Mouse (Mus musculus) T-helper 1 cell (primary cell): Measurements from ENCODE around the gene Ift52.
"Not testable (repeated sequence)": the region's sequence is repeated elsewhere in the genome, so short reads cannot be mapped to it uniquely, and the experiment has no call there.

Source experiments
- in situ Hi-C: fragments of 300-600 bp; cut with MboI, MseI; formaldehyde crosslinking; loops from one replicate; pipeline ENCODE4 v1.15.1; 2025; ENCODE audit warnings: high pct_unique_total_duplicates

Gene Ift52

GRCm38 (mm10) chr2:163031289-163031688 is 14.1 kb downstream of the Ift52 start:
- in situ Hi-C loops, result no loop called here

DNA sequence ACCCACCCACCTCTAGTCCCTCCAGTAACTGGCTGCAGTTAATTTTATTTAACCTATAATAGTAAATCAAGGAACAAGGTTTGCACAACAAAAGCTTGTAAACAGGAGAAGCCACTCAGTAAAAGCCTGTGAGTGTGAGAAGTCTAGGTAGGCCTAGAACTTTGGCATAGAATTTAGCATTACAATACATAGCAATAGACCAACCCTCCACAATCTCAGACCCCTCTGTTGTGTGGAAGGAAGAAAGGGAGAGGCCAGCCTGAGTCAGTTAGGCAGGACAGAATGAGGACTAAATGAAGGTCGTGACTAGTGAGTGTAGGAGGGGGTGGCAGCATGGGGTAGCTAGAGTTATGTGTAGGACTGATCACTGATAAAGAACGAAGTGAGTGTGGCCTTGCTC is 14.6 kb downstream of the Ift52 start:
- in situ Hi-C loops, result no loop called here

DNA sequence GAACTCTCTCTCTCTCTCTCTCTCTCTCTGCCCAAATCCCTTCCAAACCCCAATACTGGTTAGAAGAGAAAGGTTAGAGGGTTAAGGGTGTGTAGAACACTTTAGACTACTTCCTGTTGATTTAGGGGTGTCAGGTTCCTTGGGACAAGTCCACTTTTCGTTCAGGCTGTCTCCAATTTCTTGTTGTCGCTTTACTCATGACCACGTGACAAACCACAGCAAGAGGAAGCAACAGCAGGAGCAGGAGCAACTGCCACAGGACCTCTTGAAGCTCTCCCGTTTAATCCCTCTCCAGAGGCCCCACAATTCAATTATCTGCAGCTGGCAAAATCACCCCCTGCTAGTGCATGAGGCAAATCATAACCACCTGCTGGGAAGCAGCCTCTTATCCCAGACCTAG is 15.5 kb downstream of the Ift52 start:
- in situ Hi-C loops, result no loop called here

GRCm38 (mm10) chr2:163039940-163040339 is 22.8 kb downstream of the Ift52 start:
- in situ Hi-C loops, result no loop called here

DNA sequence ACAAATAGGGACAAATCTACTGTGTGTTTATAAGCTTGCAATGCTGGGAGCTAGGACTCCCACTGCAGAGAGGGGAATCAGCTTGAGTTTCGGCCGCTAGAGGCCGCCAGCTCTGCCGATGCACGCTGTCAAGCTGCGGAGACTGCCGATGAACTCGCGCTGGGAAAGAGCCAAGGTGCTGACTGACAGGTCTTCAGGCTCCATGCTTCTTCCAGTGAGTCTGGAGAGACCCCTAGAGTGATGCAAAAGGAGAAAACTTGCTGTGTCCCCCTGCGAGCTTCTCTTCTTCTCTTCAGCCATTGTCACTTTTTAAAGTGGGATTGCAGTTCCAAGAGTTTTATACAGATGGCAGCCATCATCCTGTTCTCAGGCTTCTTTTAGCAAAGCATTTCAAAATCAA is 31.0 kb downstream of the Ift52 start:
- in situ Hi-C loops, result no loop called here

DNA sequence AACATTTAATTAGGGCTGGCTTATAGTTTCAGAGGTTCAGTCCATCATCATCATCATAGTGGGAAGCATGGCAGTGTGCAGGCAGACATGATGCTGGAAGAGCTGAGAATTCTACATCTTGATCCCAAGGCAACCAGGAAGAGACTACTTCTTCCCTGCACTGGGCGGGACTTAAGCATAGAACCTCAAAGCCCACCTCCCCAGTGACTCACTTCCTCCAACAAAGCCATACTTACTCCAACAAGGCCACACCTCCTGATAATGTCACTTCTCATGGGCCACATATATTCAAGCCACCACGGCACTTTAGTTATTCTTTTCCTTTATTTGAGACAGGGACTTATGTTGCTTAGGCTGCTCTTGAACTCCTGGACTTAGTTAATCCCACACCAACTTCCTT is 32.0 kb downstream of the Ift52 start:
- in situ Hi-C loops, result no loop called here

GRCm38 (mm10) chr2:163051691-163052090 is 34.5 kb downstream of the Ift52 start:
- in situ Hi-C loops, result loop anchor here (5.0 kb wide), 1 partner anchor 39 kb away; no protein-coding TSS in a partner anchor

GRCm38 (mm10) chr2:163052101-163052500 is 34.9 kb downstream of the Ift52 start:
- in situ Hi-C loops, result loop anchor here (5.0 kb wide), 1 partner anchor 40 kb away; no protein-coding TSS in a partner anchor

- in situ Hi-C loops, result loop anchor here (5.0 kb wide), 1 partner anchor 41 kb away; no protein-coding TSS in a partner anchor
These were observed 35.7 kb downstream of the Ift52 start for GRCm38 (mm10) chr2:163052826-163053225.

GRCm38 (mm10) chr2:163054335-163054840 is 37.2 kb downstream of the Ift52 start, which contains the start of gene Mybl2:
TSS of gene Mybl2 (plus strand) at chr2:163054687.
- in situ Hi-C loops, result loop anchor here (5.0 kb wide), 1 partner anchor 42 kb away; no protein-coding TSS in a partner anchor

DNA sequence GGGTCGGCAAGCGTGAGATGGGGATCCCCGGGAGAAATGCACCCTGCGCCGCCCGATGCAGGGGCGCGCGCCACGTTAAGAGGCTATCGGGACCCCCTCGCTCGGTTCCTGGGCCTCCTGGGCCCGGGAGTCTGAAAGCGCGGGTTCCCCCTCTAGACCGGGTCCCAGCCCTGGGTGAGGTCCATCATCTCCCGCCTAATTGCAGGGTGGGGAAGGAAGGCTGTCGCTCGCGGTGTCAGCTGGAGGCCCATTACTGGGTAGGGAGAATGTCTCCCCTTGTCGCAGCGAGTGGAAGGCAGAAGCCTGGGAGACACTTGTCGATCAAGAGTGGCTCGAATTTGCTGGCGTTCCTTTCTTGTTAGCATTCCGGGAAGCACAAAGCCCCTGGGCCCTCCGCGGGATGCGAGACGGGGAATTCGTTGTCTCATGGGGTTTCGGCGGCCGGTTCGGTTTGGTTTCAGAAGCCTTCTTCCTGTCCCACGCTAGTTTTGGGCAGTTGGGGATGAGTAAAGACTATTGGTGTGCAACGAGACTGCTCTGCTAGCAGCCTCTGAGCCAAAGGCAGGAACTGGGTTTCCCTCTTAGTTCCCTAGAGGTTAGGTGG is 37.8 kb downstream of the Ift52 start:
- in situ Hi-C loops, result loop anchor here (5.0 kb wide), 1 partner anchor 43 kb away; no protein-coding TSS in a partner anchor

DNA sequence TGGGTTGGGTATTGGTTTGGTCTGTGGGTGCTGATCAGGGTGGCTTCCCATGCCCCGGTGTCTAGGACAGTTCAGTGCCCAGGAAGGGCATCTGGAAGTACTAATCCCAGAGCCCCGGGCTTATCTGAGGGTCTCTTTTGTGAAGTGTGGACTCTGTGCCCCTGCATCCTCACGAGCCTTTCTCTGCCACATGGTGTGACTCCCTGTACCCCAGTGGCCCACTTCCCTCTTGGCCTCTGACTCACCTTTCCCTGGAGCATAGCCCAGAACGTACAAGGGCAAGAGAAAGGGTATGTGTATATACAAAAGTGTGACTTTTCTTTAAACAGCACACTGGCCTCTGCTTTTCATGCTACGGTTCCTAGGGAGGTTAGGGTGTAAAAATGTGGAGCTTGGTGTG is 38.6 kb downstream of the Ift52 start:
- in situ Hi-C loops, result no loop called here

GRCm38 (mm10) chr2:163056584-163056983 is 39.4 kb downstream of the Ift52 start:
- in situ Hi-C loops, result no loop called here

- in situ Hi-C loops, result not testable (repeated sequence)
These were observed 41.8 kb downstream of the Ift52 start for GRCm38 (mm10) chr2:163058981-163059380.

- in situ Hi-C loops, result no loop called here
These were observed 43.5 kb downstream of the Ift52 start for GRCm38 (mm10) chr2:163060630-163061029.

DNA sequence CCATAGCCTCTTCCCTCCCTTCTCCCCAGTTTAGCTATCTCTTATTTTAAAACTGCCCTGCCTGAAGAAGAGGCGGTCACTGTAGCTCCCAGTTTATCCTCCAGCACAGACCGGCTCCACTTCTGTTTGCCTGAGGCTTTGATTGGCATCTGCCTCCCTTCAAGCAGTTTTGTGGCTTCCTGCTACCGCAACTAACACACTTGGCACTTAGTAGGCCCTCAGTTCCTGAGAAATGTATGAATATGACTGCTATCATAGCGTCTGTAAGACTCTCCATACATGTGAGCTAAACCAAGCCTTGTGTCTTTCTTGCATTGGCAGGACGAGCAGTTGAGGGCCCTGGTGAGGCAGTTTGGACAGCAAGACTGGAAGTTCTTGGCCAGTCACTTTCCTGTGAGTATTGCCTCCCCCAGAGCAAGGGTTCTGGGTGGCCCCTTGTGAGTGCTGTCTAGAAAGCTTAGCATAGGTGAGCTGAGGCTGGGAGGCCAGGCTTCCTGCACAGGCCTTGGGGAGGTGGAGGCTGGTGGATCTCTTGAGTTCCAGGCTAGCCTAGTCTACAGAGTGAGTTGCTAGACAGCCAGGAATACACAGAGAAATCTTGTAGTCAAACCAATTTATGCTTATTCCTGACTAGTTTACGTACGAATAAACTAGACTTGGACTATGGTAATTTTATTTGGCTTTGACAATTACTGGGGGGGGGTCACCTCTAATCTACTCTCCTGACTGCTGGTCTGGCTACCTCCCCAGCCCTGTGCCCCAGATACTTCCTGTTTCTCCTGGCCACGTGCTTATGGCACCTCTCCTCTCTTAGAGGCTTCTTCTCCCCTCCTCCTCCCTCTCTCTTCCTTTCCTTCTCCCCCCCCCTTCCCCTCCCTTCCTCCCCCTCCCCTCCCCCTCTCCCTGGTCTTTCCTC is 44.3 kb downstream of the Ift52 start:
- in situ Hi-C loops, result no loop called here

DNA sequence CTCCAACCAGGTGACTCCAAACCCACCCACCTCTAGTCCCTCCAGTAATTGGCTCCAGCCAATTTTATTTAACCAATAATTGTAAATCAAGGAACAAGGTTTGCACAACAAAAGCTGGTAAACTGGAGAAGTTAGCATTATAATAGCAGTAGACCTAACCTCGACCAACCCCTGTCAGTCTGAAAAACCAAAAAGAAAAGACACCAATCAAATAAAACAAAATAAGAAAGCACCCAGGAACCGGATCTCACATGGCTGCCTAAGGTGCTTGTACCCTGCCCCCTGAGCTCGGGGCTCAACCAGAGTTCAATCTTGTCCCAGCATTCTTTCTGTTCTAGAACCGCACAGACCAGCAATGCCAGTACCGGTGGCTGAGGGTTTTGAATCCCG is 45.0 kb downstream of the Ift52 start:
- in situ Hi-C loops, result no loop called here

GRCm38 (mm10) chr2:163066326-163066725 is 49.2 kb downstream of the Ift52 start:
- in situ Hi-C loops, result no loop called here

DNA sequence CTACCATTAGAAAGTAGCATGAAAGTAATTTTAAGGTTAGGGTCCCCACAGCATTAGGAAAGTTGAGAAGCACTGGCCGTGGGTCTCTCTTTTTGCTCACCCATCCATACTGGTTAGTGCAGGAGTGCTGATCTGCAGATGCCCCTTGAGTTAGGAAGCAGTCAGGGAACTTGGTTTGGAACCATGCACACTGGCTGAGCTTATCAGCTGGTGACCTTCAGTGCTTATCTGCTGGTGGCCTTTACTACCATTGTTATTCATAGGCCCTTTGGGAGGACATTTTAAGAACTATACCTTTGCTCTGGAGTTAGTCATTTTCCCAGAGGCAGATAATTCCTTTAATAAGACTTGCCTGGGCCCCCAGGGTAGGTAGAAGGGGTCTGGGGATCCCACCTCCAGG is 50.1 kb downstream of the Ift52 start:
- in situ Hi-C loops, result no loop called here

DNA sequence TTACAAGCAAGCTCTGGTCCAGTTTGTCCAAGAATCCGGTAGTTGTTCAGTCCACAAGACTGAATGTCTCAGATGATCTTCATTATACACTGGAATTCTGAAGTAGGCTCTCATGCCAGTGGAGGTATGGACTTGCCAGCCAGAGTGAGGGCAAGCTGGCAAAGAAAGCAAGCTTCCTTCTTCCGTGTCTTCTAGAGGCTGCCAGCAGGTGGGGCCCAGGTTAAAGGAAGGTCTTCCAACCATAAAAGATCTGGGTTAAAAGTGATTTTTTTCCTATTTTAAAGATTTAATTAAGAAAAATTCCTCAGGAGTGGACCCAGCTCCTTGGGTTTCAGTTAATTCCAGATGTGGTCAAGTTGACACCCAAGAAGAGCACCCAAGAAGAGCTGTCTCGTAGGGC is 53.1 kb downstream of the Ift52 start:
- in situ Hi-C loops, result no loop called here

DNA sequence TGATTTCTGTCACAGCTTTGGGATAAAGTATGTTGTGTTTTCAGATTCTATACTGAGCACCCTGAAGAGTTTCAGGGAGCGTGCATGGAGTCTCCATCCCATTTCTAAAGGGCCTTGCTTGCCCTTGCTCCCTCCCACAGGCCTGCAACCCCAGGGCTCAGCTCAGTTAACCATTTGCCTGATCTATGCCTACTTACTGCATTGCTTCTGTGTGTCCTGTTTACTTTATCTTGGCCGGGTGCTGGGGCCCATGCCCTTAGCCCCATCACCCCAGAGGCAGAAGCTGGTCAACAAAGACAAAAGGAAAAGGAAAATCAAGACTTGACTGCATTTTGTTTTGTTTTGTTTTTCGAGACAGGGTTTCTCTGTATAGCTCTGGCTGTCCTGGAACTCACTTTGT is 54.4 kb downstream of the Ift52 start:
- in situ Hi-C loops, result no loop called here

DNA sequence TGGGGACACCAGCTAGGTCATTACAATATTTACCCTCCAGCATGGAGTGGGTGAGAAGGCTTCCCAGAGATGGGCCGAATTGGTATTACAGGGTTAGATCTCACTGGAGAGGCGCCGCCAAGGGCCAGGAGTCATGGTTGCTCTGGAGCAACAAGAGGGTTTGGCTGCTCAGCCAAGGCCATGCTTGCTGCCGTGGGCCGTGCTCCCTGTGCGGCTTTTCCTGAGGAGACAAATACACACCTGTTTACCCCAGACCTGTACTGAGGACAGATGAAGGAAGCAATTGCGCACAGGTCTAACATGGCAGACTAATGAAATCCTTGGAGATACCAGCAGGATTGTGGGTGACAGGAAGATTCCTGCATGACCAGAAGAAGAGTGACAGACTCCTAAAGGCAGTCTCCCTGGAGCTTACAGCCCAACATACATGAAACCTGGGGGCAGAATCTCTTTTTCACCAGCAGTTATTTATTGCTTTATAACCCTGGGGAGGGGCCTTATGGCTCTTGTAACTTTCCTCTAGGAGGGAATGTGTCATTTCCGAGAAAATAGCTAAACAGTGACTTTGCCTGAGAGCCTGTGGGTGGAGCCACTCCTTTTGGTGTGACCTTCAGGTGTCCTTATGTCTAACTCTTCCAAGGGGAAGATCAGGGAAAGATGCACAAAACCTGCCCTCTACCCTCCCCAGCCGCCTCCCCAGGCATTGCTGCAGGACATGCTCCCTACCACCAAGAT is 56.0 kb downstream of the Ift52 start:
- in situ Hi-C loops, result no loop called here
